Mouse (Mus musculus) gastrocnemius, adult 2 months (tissue): ENCODE data around the gene Dpp6. TPM values are rescaled to one million over a fixed set of nuclear protein-coding genes. Genes with fewer than 3 reads are reported as not detected.

ENCODE experiments used
- DNase-seq: peaks from one replicate; pipeline ENCODE4 v3.0.0; 2022
- H3K27ac ChIP-seq: fragments of 200-600 bp; 2 replicates; pipeline ENCODE4 v1.8.1; 2022; ENCODE audit warnings: mild to moderate bottlenecking
- H3K4me3 ChIP-seq: fragments of 200-600 bp; 2 replicates; pipeline ENCODE4 v1.8.1; 2022; ENCODE audit warnings: mild to moderate bottlenecking, moderate library complexity
- CTCF ChIP-seq: fragments of 200-600 bp; IDR thresholded peaks from 2 replicates; pipeline ENCODE4 v1.8.1; 2022; ENCODE audit warnings: antibody characterized with exemption, mild to moderate bottlenecking, moderate library complexity
- intact Hi-C: fragments of 180-260 bp; cut with DNase I; formaldehyde crosslinking; loops from one replicate; pipeline ENCODE4 v1.15.1; 2025
- total RNA-seq, 2 experiments: library from RNA; stranded (reverse); gene quantifications; 2 replicates each; pipeline ENCODE4 v1.2.3; 2021

Gene Dpp6
- total RNA-seq, 2 experiments from 2014 or later, result 0.25 to 0.64 TPM

GRCm38 (mm10) chr5:26985114-26985513, 168.1 kb downstream of the Dpp6 start:
- intact Hi-C loops, result no loop called here
- H3K4me3 ChIP-seq, result no peak overlapping the region
- no peak overlapping the region for H3K27ac ChIP-seq
- no peak for TF ChIP-seq CTCF
- no peak for DNase-seq

DNA sequence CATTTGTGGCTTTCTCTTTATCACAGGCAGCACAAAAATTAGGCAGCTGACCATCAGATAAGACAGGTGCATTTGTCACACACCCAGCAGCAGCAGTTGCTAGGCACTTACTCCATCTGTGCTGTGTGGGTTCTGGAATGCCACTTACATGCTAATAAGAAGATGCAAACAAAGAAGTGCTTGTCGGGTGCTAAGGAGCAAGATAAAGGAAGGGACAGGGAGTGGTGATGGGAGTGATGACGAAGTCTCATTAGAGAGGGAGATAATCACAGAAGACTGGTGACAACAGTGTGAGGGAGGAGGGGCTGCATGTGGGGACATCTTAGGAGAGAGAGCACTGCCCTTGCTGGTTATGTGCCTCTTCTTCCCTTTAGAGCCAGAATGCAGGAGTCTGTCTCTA, 174.6 kb downstream of the Dpp6 start:
- no peak for TF ChIP-seq CTCF
- Histone ChIP-seq H3K4me3 (no peak overlapping the region), H3K27ac (no peak overlapping the region)
- intact Hi-C loops, result no loop called here
- DNase-seq, result no peak

GRCm38 (mm10) chr5:27003537-27003936, 186.5 kb downstream of the Dpp6 start:
- TF ChIP-seq CTCF, result no peak

GRCm38 (mm10) chr5:27009157-27009556, 192.2 kb downstream of the Dpp6 start:
- TF ChIP-seq CTCF, result no peak
- no peak overlapping the region for H3K27ac ChIP-seq
- no peak for DNase-seq
- H3K4me3 ChIP-seq, result no peak overlapping the region
- intact Hi-C loops, result no loop called here

More at GRCm38 (mm10) chr5:27003537-27003936, 186.5 kb downstream of the Dpp6 start:
- intact Hi-C loops, result no loop called here
- DNase-seq, result no peak
- no peak overlapping the region for H3K4me3 ChIP-seq
- no peak overlapping the region for H3K27ac ChIP-seq

DNA sequence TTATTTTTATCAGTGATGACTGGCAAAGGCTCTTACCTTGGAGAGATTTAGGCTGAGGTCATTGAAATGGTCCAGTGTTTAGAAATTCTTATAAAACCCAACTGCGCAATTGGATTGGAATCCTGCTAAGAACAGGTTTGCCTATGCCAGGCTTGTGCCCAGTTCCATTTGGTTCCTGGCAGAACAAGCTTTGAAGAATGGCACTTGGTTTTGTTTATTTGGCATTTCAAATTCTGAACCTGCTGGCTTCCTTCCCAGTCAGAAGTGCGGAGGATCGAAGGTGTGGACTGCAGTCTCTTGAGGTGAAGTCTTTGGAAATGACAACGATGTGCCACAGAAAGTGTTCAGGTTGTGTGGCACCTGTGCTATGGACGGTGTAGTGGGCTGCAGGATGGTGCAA, 193.6 kb downstream of the Dpp6 start:
- intact Hi-C loops, result no loop called here
- TF ChIP-seq CTCF, result no peak
- DNase-seq, result no peak
- Histone ChIP-seq H3K4me3 (no peak overlapping the region), H3K27ac (no peak overlapping the region)

GRCm38 (mm10) chr5:27018314-27018956, 201.4 kb downstream of the Dpp6 start:
- no peak overlapping the region for H3K4me3 ChIP-seq
- DNase-seq, result no peak
- H3K27ac ChIP-seq, result no peak overlapping the region
- intact Hi-C loops, result no loop called here
- no peak for TF ChIP-seq CTCF

- no peak for DNase-seq
- intact Hi-C loops, result no loop called here
- H3K4me3 ChIP-seq, result no peak overlapping the region
- no peak overlapping the region for H3K27ac ChIP-seq
- no peak for TF ChIP-seq CTCF
These were observed 211.6 kb downstream of the Dpp6 start for GRCm38 (mm10) chr5:27028611-27029010.

DNA sequence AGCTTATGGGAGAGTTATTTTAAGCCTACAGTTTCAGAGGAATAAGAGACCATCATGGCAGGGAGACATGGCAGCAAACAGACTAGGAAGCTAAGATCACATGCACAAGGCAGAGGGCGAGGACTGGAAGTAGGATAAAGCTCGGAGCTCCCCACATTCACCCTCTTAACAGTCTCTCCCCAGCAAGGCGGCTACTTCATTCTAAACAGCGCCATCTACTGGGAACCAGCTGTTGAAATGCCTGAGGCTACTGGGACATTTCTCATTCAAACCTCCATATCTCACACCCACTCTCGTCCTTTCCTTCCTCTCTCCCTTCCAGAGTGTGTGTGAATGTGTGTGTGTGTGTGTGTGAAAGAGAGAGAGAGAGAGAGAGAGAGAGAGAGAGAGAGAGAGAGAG, 212.8 kb downstream of the Dpp6 start:
- TF ChIP-seq CTCF, result peak; percentile 46; the same call in 1 of the 2 replicates
- no peak overlapping the region for H3K27ac ChIP-seq
- intact Hi-C loops, result no loop called here
- no peak for DNase-seq
- no peak overlapping the region for H3K4me3 ChIP-seq

GRCm38 (mm10) chr5:27034858-27035257, 217.9 kb downstream of the Dpp6 start:
- Histone ChIP-seq H3K4me3 (no peak overlapping the region), H3K27ac (no peak overlapping the region)
- DNase-seq, result no peak
- TF ChIP-seq CTCF, result no peak
- intact Hi-C loops, result no loop called here

GRCm38 (mm10) chr5:27035291-27035690, 218.3 kb downstream of the Dpp6 start:
- TF ChIP-seq CTCF, result no peak
- DNase-seq, result no peak
- no peak overlapping the region for H3K4me3 ChIP-seq
- no peak overlapping the region for H3K27ac ChIP-seq
- intact Hi-C loops, result no loop called here

GRCm38 (mm10) chr5:27035891-27036290, 218.9 kb downstream of the Dpp6 start:
- Histone ChIP-seq H3K27ac (no peak overlapping the region), H3K4me3 (no peak overlapping the region)
- TF ChIP-seq CTCF, result no peak
- DNase-seq, result no peak
- intact Hi-C loops, result no loop called here

GRCm38 (mm10) chr5:27037796-27038195, 220.8 kb downstream of the Dpp6 start:
- intact Hi-C loops, result no loop called here
- Histone ChIP-seq H3K27ac (no peak overlapping the region), H3K4me3 (no peak overlapping the region)
- DNase-seq, result no peak
- no peak for TF ChIP-seq CTCF

GRCm38 (mm10) chr5:27048167-27048566, 231.2 kb downstream of the Dpp6 start:
- intact Hi-C loops, result no loop called here
- no peak for DNase-seq
- Histone ChIP-seq H3K27ac (no peak overlapping the region), H3K4me3 (no peak overlapping the region)
- TF ChIP-seq CTCF, result no peak

GRCm38 (mm10) chr5:27048926-27049325, 231.9 kb downstream of the Dpp6 start:
- intact Hi-C loops, result no loop called here
- TF ChIP-seq CTCF, result no peak

More at GRCm38 (mm10) chr5:27048926-27049325, 231.9 kb downstream of the Dpp6 start:
- no peak overlapping the region for H3K27ac ChIP-seq
- H3K4me3 ChIP-seq, result peak overlapping the region; percentile 39
- no peak for DNase-seq
